Mouse (Mus musculus) CH12.LX (cell line): ENCODE measurements around the gene Krt12. TPM values are rescaled to one million over a fixed set of nuclear protein-coding genes. Genes with fewer than 3 reads are reported as not detected.

Experiments used
- DNase-seq: peaks from one replicate; pipeline ENCODE4 v3.0.0-alpha.2; 2013; ENCODE audit errors: extremely low read depth
- H3K27ac ChIP-seq: 2 replicates; pipeline ENCODE4 v1.5.1; 2012; ENCODE audit warnings: low read depth, mild to moderate bottlenecking, control low read depth, moderate library complexity; ENCODE audit not compliant: insufficient read depth
- H3K27me3 ChIP-seq: replicated peaks from 2 replicates; pipeline ENCODE3; 2012; ENCODE audit warnings: inconsistent platforms
- H3K36me3 ChIP-seq, 2 experiments: replicated peaks in 1 of 2; 2 replicates each; pipeline versions ENCODE3 to v1.6.1; 2012; ENCODE audit warnings: inconsistent platforms in 1 of 2, low read length in 1 of 2, mild to moderate bottlenecking in 1 of 2, mixed read lengths in 1 of 2, moderate library complexity in 1 of 2; ENCODE audit not compliant: control insufficient read depth in 1 of 2, insufficient read depth in 1 of 2
- H3K4me1 ChIP-seq, 2 experiments: 2 replicates each; pipeline ENCODE4 v1.6.1; 2012; ENCODE audit warnings: inconsistent platforms in 1 of 2, moderate library complexity in 1 of 2; ENCODE audit not compliant: insufficient read depth in 2 of 2, control insufficient read depth in 1 of 2
- H3K4me2 ChIP-seq: 2 replicates; pipeline ENCODE4 v1.6.1; 2012; ENCODE audit warnings: low read depth, mild to moderate bottlenecking, control low read depth; ENCODE audit not compliant: poor library complexity, insufficient read depth, severe bottlenecking
- H3K4me3 ChIP-seq, 3 experiments: fragments of 150-350 bp in 1 of 3; sonication (generic) in 1 of 3; replicated peaks in 1 of 3; 2 replicates each; pipeline versions ENCODE3 to v1.5.1; 2011 to 2012; ENCODE audit warnings: low read depth in 2 of 3, low read length in 2 of 3, mild to moderate bottlenecking in 2 of 3, moderate library complexity in 2 of 3, control low read depth in 1 of 3, improper control_type of control experiment in 1 of 3, inconsistent platforms in 1 of 3, mixed read lengths in 1 of 3; ENCODE audit not compliant: poor library complexity in 1 of 3
- H3K79me2 ChIP-seq: replicated peaks from 2 replicates; pipeline ENCODE4 v1.6.1; 2012; ENCODE audit warnings: mild to moderate bottlenecking, moderate library complexity; ENCODE audit not compliant: control insufficient read depth, poor library complexity, insufficient read depth, severe bottlenecking; ENCODE audit errors: extremely low read depth
- H3K9ac ChIP-seq: 2 replicates; pipeline ENCODE4 v1.6.1; 2012; ENCODE audit warnings: low read depth, mild to moderate bottlenecking, control low read depth, moderate library complexity; ENCODE audit not compliant: insufficient read depth
- H3K9me3 ChIP-seq: replicated peaks from 2 replicates; pipeline ENCODE3; 2012; ENCODE audit warnings: low read length, inconsistent platforms, mixed read lengths
- CTCF ChIP-seq, 2 experiments: IDR thresholded peaks in 1 of 2; conservative IDR thresholded peaks in 1 of 2; 2 replicates each; pipeline ENCODE4 v1.5.1; 2011 to 2012; ENCODE audit warnings: low read depth in 2 of 2, low read length in 2 of 2, improper control_type of control experiment in 1 of 2, inconsistent platforms in 1 of 2, mild to moderate bottlenecking in 1 of 2, moderate library complexity in 1 of 2
- E2F4 ChIP-seq: IDR thresholded peaks from 2 replicates; pipeline ENCODE4 v1.6.1; 2011; ENCODE audit warnings: low read depth, low read length, improper control_type of control experiment; ENCODE audit not compliant: insufficient replicate concordance
- EP300 ChIP-seq: IDR thresholded peaks from 2 replicates; pipeline ENCODE4 v1.6.1; 2011; ENCODE audit warnings: low read length, improper control_type of control experiment
- ETS1 ChIP-seq: conservative IDR thresholded peaks from 2 replicates; pipeline ENCODE4 v1.6.1; 2012; ENCODE audit warnings: low read depth, mild to moderate bottlenecking, inconsistent platforms, low read length, improper control_type of control experiment, moderate library complexity
- GABPA ChIP-seq: IDR thresholded peaks from 2 replicates; pipeline ENCODE4 v1.6.1; 2012; ENCODE audit warnings: low read depth, low read length, improper control_type of control experiment, inconsistent platforms; ENCODE audit not compliant: insufficient replicate concordance
- IRF4 ChIP-seq: IDR thresholded peaks from 2 replicates; pipeline ENCODE4 v1.6.1; 2014; ENCODE audit warnings: low read depth, mild to moderate bottlenecking, inconsistent platforms, low read length, improper control_type of control experiment
- MYC ChIP-seq: IDR thresholded peaks from 2 replicates; pipeline ENCODE4 v1.6.1; 2011; ENCODE audit warnings: low read depth, mild to moderate bottlenecking, improper control_type of control experiment, low read length
- NELFE ChIP-seq: IDR thresholded peaks from 2 replicates; pipeline ENCODE4 v1.6.1; 2011; ENCODE audit warnings: low read depth, low read length, improper control_type of control experiment
- dilution Hi-C: fragments of 300-500 bp; cut with MboI; formaldehyde crosslinking; loops from 2 replicates; pipeline ENCODE4 v1.14.3; 2020; ENCODE audit warnings: low sequenced_read_pairs; ENCODE audit not compliant: extremely low pct_unique_long_range_greater_than_20kb, extremely low pct_ligation_motif_present
- in situ Hi-C: fragments of 300-500 bp; cut with MboI; formaldehyde crosslinking; loops from 3 replicates; pipeline ENCODE4 v1.14.3; 2019; ENCODE audit warnings: low sequenced_read_pairs, low pct_ligation_motif_present, low pct_unique_long_range_greater_than_20kb, mixed read lengths
- polyA plus RNA-seq: library from polyadenylated mRNA; unstranded; fragments of >175 nt; gene quantifications from 2 replicates; pipeline ENCODE4 v1.2.1, GENCODE M21; 2012; ENCODE audit warnings: low read depth; ENCODE audit not compliant: insufficient read length
- total RNA-seq, 2 experiments: library from RNA; depleted of rRNA; stranded (reverse); fragments of 300-350 nt in 1 of 2; fragments of >200 nt in 1 of 2; gene quantifications; 2 replicates each; pipeline ENCODE4 v1.2.3; 2012 to 2014

Gene Krt12
- total and polyA plus RNA-seq, 3 experiments, result not detected

DNA sequence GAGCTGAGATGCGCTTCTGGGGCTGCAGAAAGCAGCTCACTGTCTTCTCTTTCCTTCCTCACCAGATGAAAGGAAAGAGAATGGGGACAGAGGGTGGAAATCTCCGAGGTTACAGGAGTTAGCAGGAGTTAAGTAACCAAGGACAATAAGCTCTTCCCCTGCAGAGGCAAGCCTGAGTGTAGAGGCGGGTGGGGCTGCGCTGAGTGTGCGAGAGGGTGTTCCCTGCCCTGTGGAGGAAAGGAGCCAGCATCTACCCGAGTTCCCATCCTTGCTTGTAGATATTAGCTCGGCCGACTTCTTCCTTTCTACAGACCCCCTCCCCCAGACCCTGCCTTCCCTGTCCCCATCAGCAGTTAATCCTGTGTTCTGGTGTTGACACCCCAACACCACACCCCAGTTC is 23.2 kb downstream of the Krt12 start:
- in situ Hi-C loops, result loop anchor here (25.0 kb wide), 1 partner anchor 888 kb away; no protein-coding TSS in a partner anchor
- no peak for TF ChIP-seq CTCF (conservative IDR thresholded peaks at IDR 0.05 in 1 of 2, IDR thresholded peaks at IDR 0.05 in 1 of 2; ENCODE audit: low read depth in 2 of 2, low read length in 2 of 2)
- Histone ChIP-seq H3K4me1 (peaks cover 0 to 3% of the 10 kb centered on the region in 2 experiments; a peak in 1 of 4 replicates), H3K4me2 (no peak overlapping the region), H3K4me3 (no peak overlapping the region), H3K79me2 (no peaks in the 10 kb centered on the region), H3K36me3 (no peaks in the 10 kb centered on the region), H3K9me3 (no peaks in the 10 kb centered on the region), H3K9ac (no peak overlapping the region), H3K27me3 (peaks cover 72% of the 10 kb centered on the region), H3K27ac (no peak overlapping the region)
- no peak for DNase-seq
- dilution Hi-C loops, result no loop called here

DNA sequence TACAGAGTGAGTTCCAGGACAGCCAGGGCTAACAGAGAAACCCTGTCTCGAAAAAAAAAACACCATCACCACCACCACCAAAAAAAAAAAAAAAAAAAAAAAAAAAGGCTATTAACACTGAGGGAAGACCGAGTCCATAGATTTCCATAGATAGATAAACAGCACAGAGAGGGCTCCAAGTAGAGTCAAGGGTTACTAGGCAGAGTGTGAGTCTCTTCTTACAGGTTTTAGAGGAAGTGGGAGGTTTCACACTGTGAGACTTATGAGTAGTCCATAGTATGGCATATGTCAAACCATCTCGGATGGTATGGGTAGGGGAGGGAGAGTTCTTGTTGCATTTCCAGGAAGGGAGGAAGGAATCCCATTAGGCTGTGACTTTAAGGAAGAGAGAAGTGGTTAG is 24.0 kb downstream of the Krt12 start:
- peaks cover 0 to 3% of the 10 kb centered on the region in 2 experiments; a peak in 1 of 4 replicates for H3K4me1 ChIP-seq
- 0 out of 2 replicates have a peak, but pooled peaks have one; percentile 17 for TF ChIP-seq IRF4
- no peak for TF ChIP-seq MYC
- TF ChIP-seq, all 38 proteins: peak for 1
- peaks cover 64% of the 10 kb centered on the region for H3K27me3 ChIP-seq
- no peak for DNase-seq
- in situ Hi-C loops, result loop anchor here (25.0 kb wide), 1 partner anchor 889 kb away; no protein-coding TSS in a partner anchor
- H3K9ac ChIP-seq, result no peak overlapping the region
- dilution Hi-C loops, result no loop called here
- no peak overlapping the region for H3K4me2 ChIP-seq
- H3K79me2 ChIP-seq, result no peaks in the 10 kb centered on the region
- H3K27ac ChIP-seq, result no peak overlapping the region
- no peaks in the 10 kb centered on the region for H3K9me3 ChIP-seq
- peaks cover 2% of the 10 kb centered on the region in 2 experiments for H3K36me3 ChIP-seq
- H3K4me3 ChIP-seq, result no peak overlapping the region

DNA sequence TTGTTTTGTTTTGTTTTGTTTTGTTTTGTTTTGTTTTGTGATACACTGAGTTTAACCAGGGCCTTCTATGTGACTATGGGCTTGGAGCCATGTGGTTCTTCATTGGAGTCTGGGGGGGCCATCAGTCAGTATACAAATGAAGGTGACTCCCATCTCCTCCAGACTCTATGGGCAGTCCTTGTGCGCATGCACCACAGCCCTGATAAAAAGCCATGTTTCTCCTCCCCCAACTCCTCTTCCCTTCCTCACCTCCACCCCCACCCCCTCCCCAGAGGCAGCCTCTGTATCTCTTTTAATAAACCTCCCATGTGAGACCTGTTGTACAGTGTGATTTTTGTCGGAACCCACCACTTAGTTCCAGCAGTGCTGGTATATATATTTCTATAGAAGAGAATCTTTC is 25.4 kb downstream of the Krt12 start:
- Histone ChIP-seq H3K4me1 (no peaks in the 10 kb centered on the region), H3K4me2 (no peak overlapping the region), H3K79me2 (no peaks in the 10 kb centered on the region), H3K36me3 (peaks cover 3 to 8% of the 10 kb centered on the region in 2 experiments), H3K9me3 (no peaks in the 10 kb centered on the region), H3K9ac (no peak overlapping the region), H3K27ac (no peak overlapping the region), H3K27me3 (peaks cover 50% of the 10 kb centered on the region), H3K4me3 (no peak overlapping the region)
- DNase-seq, result no peak
- dilution Hi-C loops, result no loop called here
- no peak for TF ChIP-seq E2F4
- TF ChIP-seq ETS1, result no peak
- TF ChIP-seq NELFE, result no peak
- no peak for TF ChIP-seq GABPA
- no peak for TF ChIP-seq EP300
- in situ Hi-C loops, result loop anchor here (25.0 kb wide), 1 partner anchor 891 kb away; no protein-coding TSS in a partner anchor
